Mouse (Mus musculus) heart, postnatal 0 days (tissue): Measurements from ENCODE around the gene Tapbp.

Source experiments
- CTCF ChIP-seq: IDR thresholded peaks from 2 replicates; pipeline ENCODE4 v1.5.1; 2016; ENCODE audit warnings: antibody characterized with exemption, control low read depth, low read depth
- EP300 ChIP-seq: IDR thresholded peaks from 2 replicates; pipeline ENCODE4 v1.6.1; 2016; ENCODE audit warnings: antibody characterized with exemption, low read depth

GRCm38 (mm10) chr17:33910346-33911051, 5.2 kb upstream of the Tapbp start:
- TF ChIP-seq CTCF (no peak), EP300 (no peak)
